Mouse (Mus musculus) small intestine, adult 2 months (tissue): ENCODE results near the gene Gm49711. TPM values are rescaled to one million over a fixed set of nuclear protein-coding genes. Genes with fewer than 3 reads are reported as not detected.

Experiments
- H3K27ac ChIP-seq: fragments of 200-500 bp; 2 replicates; pipeline ENCODE4 v1.5.1; 2012; ENCODE audit warnings: low read depth, low read length, control low read depth, inconsistent platforms; ENCODE audit not compliant: insufficient read depth
- H3K27me3 ChIP-seq: fragments of 200-500 bp; 2 replicates; pipeline ENCODE4 v1.6.1; 2012; ENCODE audit warnings: mild to moderate bottlenecking, moderate library complexity, low read length, inconsistent platforms; ENCODE audit not compliant: control insufficient read depth, insufficient read depth
- H3K36me3 ChIP-seq: fragments of 200-500 bp; 2 replicates; pipeline ENCODE4 v1.6.1; 2012; ENCODE audit warnings: mild to moderate bottlenecking, low read length, control low read depth, inconsistent platforms; ENCODE audit not compliant: control insufficient read depth, insufficient read depth
- H3K4me1 ChIP-seq: fragments of 200-500 bp; 2 replicates; pipeline ENCODE4 v1.6.1; 2012; ENCODE audit warnings: low read length, inconsistent platforms, mixed read lengths; ENCODE audit not compliant: control insufficient read depth, insufficient read depth, insufficient read length
- H3K4me3 ChIP-seq: fragments of 200-500 bp; 2 replicates; pipeline ENCODE4 v1.5.1; 2012; ENCODE audit warnings: low read depth, mild to moderate bottlenecking, control low read depth, inconsistent platforms, low read length, moderate library complexity
- CTCF ChIP-seq: fragments of 200-500 bp; IDR thresholded peaks from 2 replicates; pipeline ENCODE4 v1.5.1; 2012; ENCODE audit warnings: low read depth, mild to moderate bottlenecking, control low read depth, inconsistent platforms, low read length, moderate library complexity, mixed read lengths; ENCODE audit not compliant: insufficient replicate concordance, insufficient read length; ENCODE audit errors: extremely low read depth
- POLR2A ChIP-seq: fragments of 200-500 bp; IDR thresholded peaks from 2 replicates; pipeline ENCODE4 v1.6.1; 2012; ENCODE audit warnings: low read depth, mild to moderate bottlenecking, control low read depth, inconsistent platforms, low read length, moderate library complexity
- WGBS: fragments of 180-500 bp; shearing (Covaris S2); methylation state at CpG from one replicate; pipeline ENCODE4 v1.1.7; 2018; 5-methylcytosine and 5-hydroxymethylcytosine counted together
- polyA plus RNA-seq: library from polyadenylated mRNA; depleted of rRNA; stranded (reverse); fragments of >200 nt; gene quantifications from 2 replicates; pipeline ENCODE4 v1.2.3, GENCODE M21; 2012

Gm49711 gene
- polyA plus RNA-seq, 1 experiment, result not detected

GRCm38 (mm10) chr16:92070338-92070737, 12.2 kb downstream of the Gm49711 start:
- TF ChIP-seq POLR2A (no peak), CTCF (no peak)
- 59% methylated on average over 8 of the region's 8 CpGs for WGBS

GRCm38 (mm10) chr16:92076797-92077196, 18.7 kb downstream of the Gm49711 start:
- Histone ChIP-seq H3K4me1 (no peaks in the 10 kb centered on the region), H3K36me3 (peaks cover 11% of the 10 kb centered on the region), H3K27me3 (no peaks in the 10 kb centered on the region), H3K27ac (no peak overlapping the region), H3K4me3 (no peak overlapping the region)
- TF ChIP-seq CTCF, result no peak
- no peak for TF ChIP-seq POLR2A
- 89% methylated on average over 8 of the region's 8 CpGs for WGBS

More at GRCm38 (mm10) chr16:92070338-92070737, 12.2 kb downstream of the Gm49711 start:
- Histone ChIP-seq H3K27me3 (no peaks in the 10 kb centered on the region), H3K4me1 (no peaks in the 10 kb centered on the region; the same call in 1 of the 2 replicates), H3K4me3 (no peak overlapping the region), H3K36me3 (0 out of 2 replicates have a peak, but pooled peaks cover 7% of the 10 kb centered on the region), H3K27ac (no peak overlapping the region)

GRCm38 (mm10) chr16:92083771-92084453, 25.8 kb downstream of the Gm49711 start:
- Histone ChIP-seq H3K27me3 (no peaks in the 10 kb centered on the region), H3K36me3 (no peaks in the 10 kb centered on the region), H3K4me1 (no peaks in the 10 kb centered on the region), H3K4me3 (no peak overlapping the region), H3K27ac (no peak overlapping the region)
- WGBS, result 92% methylated on average over 10 of the region's 10 CpGs
- no peak for TF ChIP-seq POLR2A
- TF ChIP-seq CTCF, result no peak

GRCm38 (mm10) chr16:92089225-92089624, 31.1 kb downstream of the Gm49711 start:
- no peaks in the 10 kb centered on the region for H3K27me3 ChIP-seq
- no peak overlapping the region for H3K27ac ChIP-seq
- no peaks in the 10 kb centered on the region for H3K4me1 ChIP-seq
- no peaks in the 10 kb centered on the region for H3K36me3 ChIP-seq
- 84% methylated on average over 3 of the region's 3 CpGs for WGBS
- no peak for TF ChIP-seq POLR2A
- TF ChIP-seq CTCF, result no peak
- H3K4me3 ChIP-seq, result no peak overlapping the region

GRCm38 (mm10) chr16:92091876-92092275, 33.8 kb downstream of the Gm49711 start:
- no peak for TF ChIP-seq CTCF
- TF ChIP-seq POLR2A, result no peak
- 69% methylated on average over 5 of the region's 5 CpGs for WGBS
- Histone ChIP-seq H3K4me3 (no peak overlapping the region), H3K4me1 (no peaks in the 10 kb centered on the region), H3K36me3 (peaks cover 2% of the 10 kb centered on the region), H3K27ac (no peak overlapping the region), H3K27me3 (no peaks in the 10 kb centered on the region)

GRCm38 (mm10) chr16:92098351-92099051, 40.4 kb downstream of the Gm49711 start:
- Histone ChIP-seq H3K27ac (no peak overlapping the region), H3K4me3 (no peak overlapping the region), H3K27me3 (no peaks in the 10 kb centered on the region), H3K36me3 (peaks cover 7% of the 10 kb centered on the region), H3K4me1 (no peaks in the 10 kb centered on the region)
- 80% methylated on average over 10 of the region's 10 CpGs for WGBS
- TF ChIP-seq POLR2A, result no peak
- no peak for TF ChIP-seq CTCF

GRCm38 (mm10) chr16:92099598-92099997, 41.5 kb downstream of the Gm49711 start:
- peaks cover 6% of the 10 kb centered on the region for H3K36me3 ChIP-seq
- H3K27me3 ChIP-seq, result no peaks in the 10 kb centered on the region
- 93% methylated on average over 16 of the region's 16 CpGs for WGBS
- no peak overlapping the region for H3K4me3 ChIP-seq
- no peak overlapping the region for H3K27ac ChIP-seq
- no peak for TF ChIP-seq CTCF
- no peak for TF ChIP-seq POLR2A
- no peaks in the 10 kb centered on the region for H3K4me1 ChIP-seq
